Mouse (Mus musculus): Measurements from ENCODE around the gene Rab5if. TPM values are rescaled to one million over a fixed set of nuclear protein-coding genes. Genes with fewer than 3 reads are reported as not detected.
"Not testable (repeated sequence)": the region's sequence is repeated elsewhere in the genome, so short reads cannot be mapped to it uniquely, and the experiment has no call there.

Rab5if gene
- total RNA-seq, 2 experiments from 2014 or later, result 119 to 121 TPM

- no peak for DNase-seq (ENCODE audit: extremely low spot score in 1 of 2, low spot score in 2 of 2)
- intact Hi-C loops (cut with DNase I), result loop anchor here (10.0 kb wide), 1 partner anchor 215 kb away; no protein-coding TSS in a partner anchor
These were observed 16.6 kb downstream of the Rab5if start for GRCm38 (mm10) chr2:156879541-156879940.

- intact Hi-C loops (cut with DNase I), result no loop called here
- DNase-seq (ENCODE audit: extremely low spot score in 1 of 2, low spot score in 2 of 2), result no peak
These were observed 19.6 kb downstream of the Rab5if start for GRCm38 (mm10) chr2:156882431-156883001.

- DNase-seq (ENCODE audit: extremely low spot score in 1 of 2, low spot score in 2 of 2), result no peak
These were observed 21.7 kb downstream of the Rab5if start for GRCm38 (mm10) chr2:156884396-156885211.

GRCm38 (mm10) chr2:156885666-156886065 lies 22.7 kb downstream of the Rab5if start:
- intact Hi-C loops (cut with DNase I); DNase-seq (ENCODE audit: extremely low spot score in 1 of 2, low spot score in 2 of 2): not testable (repeated sequence)

More at GRCm38 (mm10) chr2:156884396-156885211, 21.7 kb downstream of the Rab5if start:
- intact Hi-C loops (cut with DNase I), result no loop called here

GRCm38 (mm10) chr2:156886084-156886631 lies 23.2 kb downstream of the Rab5if start:
- intact Hi-C loops (cut with DNase I), result no loop called here
- no peak for DNase-seq (ENCODE audit: extremely low spot score in 1 of 2, low spot score in 2 of 2)

GRCm38 (mm10) chr2:156887017-156887416 lies 24.1 kb downstream of the Rab5if start, which contains the start of gene Sla2:
Sla2 (minus strand) TSS chr2:156887192.
- DNase-seq (ENCODE audit: extremely low spot score in 1 of 2, low spot score in 2 of 2), result no peak
- intact Hi-C loops (cut with DNase I), result no loop called here

GRCm38 (mm10) chr2:156888490-156888889 lies 25.6 kb downstream of the Rab5if start:
- intact Hi-C loops (cut with DNase I), result no loop called here
- DNase-seq (ENCODE audit: extremely low spot score in 1 of 2, low spot score in 2 of 2), result no peak

- no peak for DNase-seq (ENCODE audit: extremely low spot score in 1 of 2, low spot score in 2 of 2)
- intact Hi-C loops (cut with DNase I), result no loop called here
These were observed 29.3 kb downstream of the Rab5if start for GRCm38 (mm10) chr2:156892240-156892639.

- intact Hi-C loops (cut with DNase I), result no loop called here
- no peak for DNase-seq (ENCODE audit: extremely low spot score in 1 of 2, low spot score in 2 of 2)
These were observed 29.9 kb downstream of the Rab5if start for GRCm38 (mm10) chr2:156892821-156893220.

- no peak for DNase-seq (ENCODE audit: extremely low spot score in 1 of 2, low spot score in 2 of 2)
- intact Hi-C loops (cut with DNase I), result no loop called here
These were observed 31.8 kb downstream of the Rab5if start for GRCm38 (mm10) chr2:156894496-156895265.

GRCm38 (mm10) chr2:156896384-156896914 lies 33.5 kb downstream of the Rab5if start:
- DNase-seq (ENCODE audit: extremely low spot score in 1 of 2, low spot score in 2 of 2), result no peak
- intact Hi-C loops (cut with DNase I), result no loop called here

- intact Hi-C loops (cut with DNase I), result no loop called here
- no peak for DNase-seq (ENCODE audit: extremely low spot score in 1 of 2, low spot score in 2 of 2)
These were observed 34.1 kb downstream of the Rab5if start for GRCm38 (mm10) chr2:156897034-156897433.

GRCm38 (mm10) chr2:156898374-156898773 lies 35.4 kb downstream of the Rab5if start:
- intact Hi-C loops (cut with DNase I), result no loop called here
- DNase-seq (ENCODE audit: extremely low spot score in 1 of 2, low spot score in 2 of 2), result no peak

GRCm38 (mm10) chr2:156899184-156899583 lies 36.3 kb downstream of the Rab5if start:
- DNase-seq (ENCODE audit: extremely low spot score in 1 of 2, low spot score in 2 of 2), result no peak

GRCm38 (mm10) chr2:156901344-156901743 lies 38.4 kb downstream of the Rab5if start:
- intact Hi-C loops (cut with DNase I), result loop anchor here (5.0 kb wide), 1 partner anchor 96 kb away; no protein-coding TSS in a partner anchor
- DNase-seq (ENCODE audit: extremely low spot score in 1 of 2, low spot score in 2 of 2), result no peak

More at GRCm38 (mm10) chr2:156899184-156899583, 36.3 kb downstream of the Rab5if start:
- intact Hi-C loops (cut with DNase I), result no loop called here

GRCm38 (mm10) chr2:156901883-156902282 lies 39.0 kb downstream of the Rab5if start:
- intact Hi-C loops (cut with DNase I), result loop anchor here (5.0 kb wide), 1 partner anchor 95 kb away; no protein-coding TSS in a partner anchor
- no peak for DNase-seq (ENCODE audit: extremely low spot score in 1 of 2, low spot score in 2 of 2)

GRCm38 (mm10) chr2:156902411-156902810 lies 39.5 kb downstream of the Rab5if start:
- intact Hi-C loops (cut with DNase I), result loop anchor here (5.0 kb wide), 1 partner anchor 95 kb away; no protein-coding TSS in a partner anchor
- DNase-seq (ENCODE audit: extremely low spot score in 1 of 2, low spot score in 2 of 2), result not testable (repeated sequence)

GRCm38 (mm10) chr2:156903367-156903766 lies 40.4 kb downstream of the Rab5if start:
- intact Hi-C loops (cut with DNase I), result loop anchor here (5.0 kb wide), 1 partner anchor 94 kb away; no protein-coding TSS in a partner anchor
- no peak for DNase-seq (ENCODE audit: extremely low spot score in 1 of 2, low spot score in 2 of 2)

Data from left cerebral cortex, postnatal 10 days (tissue).